Mouse (Mus musculus) bone marrow, adult 2 months (tissue): ENCODE data around the gene Ipo13.

Experiments used
- CTCF ChIP-seq: fragments of 200-500 bp; IDR thresholded peaks from 2 replicates; pipeline ENCODE4 v1.5.1; 2011; ENCODE audit warnings: low read length, control low read depth; ENCODE audit not compliant: control insufficient read depth, insufficient read depth
- POLR2A ChIP-seq: fragments of 200-500 bp; IDR thresholded peaks from 2 replicates; pipeline ENCODE4 v1.6.1; 2011; ENCODE audit warnings: low read depth, mild to moderate bottlenecking, control low read depth, low read length, borderline replicate concordance; ENCODE audit not compliant: control insufficient read depth

DNA sequence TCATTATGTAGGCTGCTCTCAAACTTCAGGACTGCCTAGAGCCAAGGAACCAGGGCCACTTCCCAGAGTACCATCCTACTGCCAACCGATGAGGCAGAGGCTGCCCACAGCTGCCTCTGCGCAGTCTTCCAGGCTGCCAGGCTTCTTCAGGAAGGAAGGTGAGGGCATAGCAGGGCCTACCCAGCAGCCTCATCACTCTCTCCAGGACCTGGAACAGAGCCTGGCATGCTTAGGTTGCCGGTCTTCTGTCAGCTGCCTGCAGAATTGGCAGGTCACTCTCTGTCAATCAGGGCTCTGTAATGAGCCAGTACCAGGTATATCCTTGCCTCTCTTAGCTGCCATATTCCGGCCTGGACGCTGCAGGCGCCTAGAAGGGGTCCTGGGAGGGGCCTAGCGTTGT lies 64.6 kb downstream of the Ipo13 start:
- no peak for TF ChIP-seq CTCF
- TF ChIP-seq POLR2A: no peak
